Mouse (Mus musculus) thymus, postnatal 14 days (tissue): ENCODE results near the gene Kcnj15.
A peak's percentile ranks its signal among the peaks of the same experiment; 100 is the strongest.

Experiments used
- DNase-seq: peaks from one replicate; pipeline ENCODE4 v3.0.0; 2021

Gene Kcnj15

GRCm38 (mm10) chr16:95297651-95298050 is 40.3 kb downstream of the Kcnj15 start:
- DNase-seq, result no peak

- DNase-seq, result no peak
Observed at GRCm38 (mm10) chr16:95301667-95302066, 44.3 kb downstream of the Kcnj15 start.

DNA sequence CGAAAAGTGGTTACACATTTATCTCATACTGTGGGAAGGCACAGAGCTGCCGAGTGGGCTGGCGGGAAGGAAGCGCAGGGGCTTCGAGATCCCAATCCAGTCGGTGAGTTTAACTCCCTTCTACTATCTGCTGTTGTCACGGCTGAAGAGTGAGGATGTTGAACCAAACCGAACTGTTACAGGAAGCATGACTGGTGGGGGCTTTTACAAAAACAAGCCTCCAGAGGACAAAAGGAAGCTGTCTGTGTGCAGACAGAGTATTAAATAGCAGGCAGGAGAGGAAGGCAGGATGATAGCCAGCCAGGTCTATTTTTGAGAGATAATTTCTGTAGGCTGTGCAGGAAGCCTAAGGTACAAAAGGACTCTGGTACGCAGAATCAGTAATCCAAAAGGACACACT is 46.3 kb downstream of the Kcnj15 start:
- DNase-seq, result peak; percentile 19

DNA sequence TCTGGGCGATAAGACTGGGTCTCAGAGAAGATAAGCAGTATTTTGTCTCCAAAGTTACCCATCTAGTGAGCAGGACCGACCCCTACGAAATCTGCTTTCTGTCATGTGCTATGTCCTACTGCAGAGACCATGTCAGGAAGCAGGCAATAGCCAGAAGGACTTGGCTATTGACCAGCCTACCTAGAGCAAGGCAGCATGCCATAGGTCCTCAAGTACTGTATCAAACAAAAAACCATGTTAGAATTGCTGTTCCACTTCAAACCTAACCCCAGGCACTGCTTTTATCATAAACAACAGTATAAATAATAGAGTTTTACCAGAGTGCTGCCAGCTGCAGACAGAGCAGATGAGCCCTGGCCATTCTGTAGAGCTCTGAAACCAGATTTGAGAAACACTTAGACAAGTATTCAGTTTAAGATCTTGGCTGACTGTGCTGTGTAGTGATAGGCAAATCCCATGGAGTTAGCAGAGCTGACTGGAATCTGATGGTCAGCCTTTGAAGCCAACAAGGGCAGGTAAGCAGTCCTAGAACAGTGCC is 50.5 kb downstream of the Kcnj15 start:
- no peak for DNase-seq

DNA sequence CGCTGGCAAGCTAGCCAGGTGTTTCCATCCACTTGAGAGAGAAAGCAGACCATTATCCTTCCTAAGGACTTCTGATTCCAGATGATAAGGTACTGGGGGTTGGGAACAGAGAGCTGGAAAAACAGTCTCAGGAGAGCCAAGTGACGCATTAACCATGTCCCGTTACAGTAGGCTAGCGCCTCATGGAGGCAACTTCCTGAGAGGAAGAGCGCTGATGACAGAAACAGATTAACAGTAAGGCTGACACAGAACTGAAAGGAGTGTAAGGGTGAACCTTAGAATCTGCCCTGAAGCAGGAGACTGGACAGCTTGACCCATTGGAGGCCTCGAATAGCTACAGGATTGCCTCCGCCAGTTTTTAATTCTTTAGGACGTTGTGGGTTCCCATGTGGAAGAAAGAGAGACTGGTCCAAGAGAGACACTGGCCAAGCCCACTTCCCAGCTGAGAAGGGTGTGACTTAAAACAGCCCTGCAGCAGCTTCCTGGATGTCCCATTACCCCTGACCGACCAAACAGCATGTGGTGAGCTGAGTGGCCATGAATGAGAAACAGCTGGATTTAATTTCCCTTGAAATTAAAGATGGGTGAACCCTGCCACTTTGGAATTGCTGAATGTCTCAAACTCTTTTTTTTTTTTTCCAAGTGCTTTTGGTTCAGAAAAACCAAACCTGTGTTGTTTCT is 64.7 kb downstream of the Kcnj15 start:
- no peak for DNase-seq

- DNase-seq, result no peak
Observed at GRCm38 (mm10) chr16:95332159-95332558, 74.8 kb downstream of the Kcnj15 start.

DNA sequence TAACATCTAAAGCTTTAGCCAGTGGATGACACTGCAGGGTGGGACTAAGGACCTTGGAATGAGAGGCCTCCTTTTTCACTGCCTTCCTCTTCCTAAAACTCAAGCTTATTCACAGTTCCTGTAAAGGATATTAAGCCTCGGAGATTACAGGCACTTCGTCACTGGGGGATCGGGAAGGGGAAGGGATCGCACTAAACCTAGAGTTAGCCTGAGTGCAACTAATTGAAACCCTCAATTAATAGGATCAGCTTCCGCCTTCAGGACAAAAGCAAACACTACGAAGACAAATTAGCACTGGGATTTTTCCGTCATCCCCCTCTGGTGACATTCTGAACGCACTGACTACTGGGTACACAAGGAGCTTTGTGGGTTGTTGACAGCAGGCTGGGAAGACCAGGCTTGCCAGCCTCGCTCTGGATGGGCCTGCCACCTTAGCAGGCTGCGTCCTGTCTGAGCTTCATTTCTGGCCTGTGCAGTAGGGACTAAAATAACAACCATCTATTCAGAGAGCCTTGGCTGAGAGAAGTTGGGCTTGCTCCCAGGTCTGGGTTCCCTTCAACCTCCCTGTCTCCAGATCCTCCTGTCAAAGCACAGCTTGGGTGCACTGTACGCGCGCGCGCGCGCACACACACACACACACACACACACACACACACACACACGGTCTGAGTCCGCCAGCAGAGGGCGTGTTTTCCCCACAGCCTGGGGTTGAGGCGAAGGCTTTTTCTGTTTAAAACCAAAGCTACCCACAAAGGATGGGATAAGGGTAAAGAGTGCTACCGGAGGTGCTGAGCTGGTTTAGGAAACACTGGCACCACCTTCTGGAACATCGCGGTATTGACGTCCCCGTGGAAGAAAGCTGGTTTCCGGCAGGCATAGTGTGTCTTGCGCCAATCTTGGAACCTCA is 83.8 kb downstream of the Kcnj15 start:
- DNase-seq, result peak; percentile 84

- peak; percentile 11 for DNase-seq
Observed at GRCm38 (mm10) chr16:95342030-95342429, 84.7 kb downstream of the Kcnj15 start.

DNA sequence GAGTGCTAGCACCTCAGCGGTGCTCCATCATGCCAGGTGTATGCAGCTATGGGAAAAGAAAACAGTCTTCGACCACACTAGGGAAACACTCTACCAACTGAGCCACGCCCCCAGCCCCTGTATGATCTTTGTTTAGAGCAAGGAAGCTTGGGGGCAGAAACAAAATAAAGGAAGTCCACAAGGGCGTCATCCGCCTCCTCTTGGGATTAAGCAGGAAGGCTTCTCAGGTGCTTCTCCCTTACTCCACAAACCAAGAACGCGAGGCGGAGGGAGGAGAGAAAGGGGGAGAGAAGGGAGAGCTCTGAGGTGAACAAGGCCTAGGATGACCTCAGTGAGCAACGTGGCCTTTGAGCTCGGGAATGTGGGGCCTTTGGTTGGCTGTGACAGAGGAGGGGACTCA is 87.6 kb downstream of the Kcnj15 start:
- DNase-seq, result no peak

- DNase-seq, result peak; percentile 82
Observed at GRCm38 (mm10) chr16:95345882-95346281, 88.5 kb downstream of the Kcnj15 start.

DNA sequence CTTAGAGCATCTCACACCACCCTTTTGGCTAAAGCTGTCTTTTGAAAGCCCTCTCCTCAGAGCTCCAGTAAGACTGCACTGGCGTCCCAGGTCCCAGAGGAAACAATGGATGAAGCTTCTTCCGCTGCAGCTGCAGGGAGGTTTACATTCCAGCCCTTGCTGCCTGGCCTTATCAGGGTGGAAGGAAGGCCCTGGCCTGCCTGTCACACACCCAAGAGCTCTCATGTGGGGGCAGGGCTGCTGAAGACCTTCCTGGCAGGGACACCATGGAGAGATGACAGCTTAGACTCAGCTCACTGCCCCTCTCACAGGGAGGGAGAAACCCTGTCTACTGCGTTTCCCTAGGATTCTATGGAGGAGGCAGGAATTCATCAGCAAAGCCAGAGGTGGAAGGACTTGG is 89.8 kb downstream of the Kcnj15 start:
- no peak for DNase-seq

GRCm38 (mm10) chr16:95348555-95348954 is 91.2 kb downstream of the Kcnj15 start:
- no peak for DNase-seq

DNA sequence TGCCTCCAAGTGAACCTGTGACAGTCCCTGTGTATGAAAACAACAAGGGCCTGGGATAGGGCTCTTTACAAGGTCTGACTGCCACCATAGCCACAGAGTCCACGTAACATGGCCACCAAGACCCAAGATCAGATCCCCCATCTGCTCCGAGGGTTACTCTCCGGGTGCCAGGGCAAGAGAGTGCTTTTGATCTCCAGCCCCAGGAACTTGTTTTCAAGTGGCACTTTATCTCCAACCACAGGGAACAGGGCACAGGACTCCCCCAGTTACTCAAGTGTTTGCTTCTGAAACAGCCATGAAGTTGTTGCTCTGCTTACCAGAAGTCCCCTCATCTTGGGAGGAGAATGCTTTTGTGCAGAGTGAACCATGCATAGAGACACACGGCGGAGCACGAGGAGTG is 92.0 kb downstream of the Kcnj15 start:
- DNase-seq, result no peak

DNA sequence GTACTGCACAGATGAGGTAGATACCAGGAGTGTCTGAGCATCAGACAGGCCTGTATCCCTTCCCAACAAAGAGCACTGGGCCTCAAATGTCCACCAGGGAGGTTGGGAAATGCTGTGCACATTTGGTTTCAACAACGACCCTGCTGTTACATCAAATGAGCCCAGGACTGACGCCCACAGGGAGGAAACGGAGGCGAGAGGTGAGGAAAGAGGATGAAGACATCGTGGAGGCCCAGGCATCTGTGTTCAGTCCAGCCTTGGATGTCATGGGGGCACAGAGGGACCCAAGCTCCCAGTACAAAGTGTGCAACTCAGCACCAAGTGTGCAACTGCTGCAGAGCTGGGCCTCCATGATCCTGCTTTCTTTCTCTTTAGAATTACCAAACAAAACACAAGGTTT is 92.4 kb downstream of the Kcnj15 start:
- DNase-seq, result no peak
